Mouse (Mus musculus): Measurements from ENCODE around the gene Pde3a.

GRCm38 (mm10) chr6:141268871-141269270 lies 19.8 kb downstream of the Pde3a start:
- TF ChIP-seq POLR2A (IDR thresholded peaks at IDR 0.05; ENCODE audit: insufficient read depth, low read length) = no peak
- no peak for TF ChIP-seq CTCF (IDR thresholded peaks at IDR 0.05; ENCODE audit: low read depth, low read length)
- TF ChIP-seq EP300 (IDR thresholded peaks at IDR 0.05; ENCODE audit: insufficient read depth, low read depth, low read length) = no peak

Measured in ES-Bruce4 (cell line).